Mouse (Mus musculus) heart, embryonic 12.5 days (tissue): ENCODE measurements around the gene Fam104a. TPM values are rescaled to one million over a fixed set of nuclear protein-coding genes. Genes with fewer than 3 reads are reported as not detected.
"Not testable (repeated sequence)": the region's sequence is repeated elsewhere in the genome, so short reads cannot be mapped to it uniquely, and the experiment has no call there.

Experiments
- ATAC-seq: fragments of 200-750 bp; cut with Nextera tagmentation; 2 replicates; pipeline ENCODE4 v1.8.0; 2017; ENCODE audit warnings: moderate TSS enrichment, moderate library complexity; ENCODE audit not compliant: insufficient number of reproducible peaks, low FRiP score
- H3K27ac ChIP-seq: fragments of 300-500 bp; sonication (generic); 2 replicates; pipeline ENCODE4 v1.5.1; 2016; ENCODE audit warnings: mild to moderate bottlenecking, moderate library complexity; ENCODE audit not compliant: poor library complexity, severe bottlenecking
- H3K27me3 ChIP-seq: fragments of 300-500 bp; sonication (generic); replicated peaks from 2 replicates; pipeline ENCODE4 v1.6.1; 2016; ENCODE audit warnings: mild to moderate bottlenecking, moderate library complexity
- H3K36me3 ChIP-seq: fragments of 300-500 bp; sonication (generic); 2 replicates; pipeline ENCODE4 v1.6.1; 2016; ENCODE audit warnings: mild to moderate bottlenecking, moderate library complexity
- H3K4me1 ChIP-seq: fragments of 300-500 bp; sonication (generic); replicated peaks from 2 replicates; pipeline ENCODE4 v1.6.1; 2016; ENCODE audit warnings: mild to moderate bottlenecking
- H3K4me2 ChIP-seq: fragments of 300-500 bp; sonication (generic); 2 replicates; pipeline ENCODE4 v1.6.1; 2016; ENCODE audit warnings: mild to moderate bottlenecking, moderate library complexity
- H3K4me3 ChIP-seq: fragments of 300-500 bp; sonication (generic); 2 replicates; pipeline ENCODE4 v1.5.1; 2016; ENCODE audit warnings: mild to moderate bottlenecking
- H3K9ac ChIP-seq: fragments of 300-500 bp; sonication (generic); 2 replicates; pipeline ENCODE4 v1.6.1; 2016; ENCODE audit warnings: mild to moderate bottlenecking, moderate library complexity
- H3K9me3 ChIP-seq: fragments of 300-500 bp; sonication (generic); replicated peaks from 2 replicates; pipeline ENCODE4 v1.6.1; 2016; ENCODE audit warnings: mild to moderate bottlenecking, moderate library complexity
- WGBS: fragments of 180-500 bp; shearing (Covaris S2); methylation state at CpG from one replicate; pipeline ENCODE4 v1.1.7; 2016; 5-methylcytosine and 5-hydroxymethylcytosine counted together
- polyA plus RNA-seq: library from polyadenylated mRNA; unstranded; fragments of >200 nt; fragmentation: Nextera tagmentation; extraction: Ambion mirVana; gene quantifications from 2 replicates; pipeline ENCODE4 v1.2.1, GENCODE M21; 2016

The Fam104a gene
- polyA plus RNA-seq, 1 experiment from 2014 or later: 53.3 TPM

- no peak overlapping the region for H3K27ac ChIP-seq
- H3K4me1 ChIP-seq: peaks cover 27% of the 10 kb centered on the region
- no peaks in the 10 kb centered on the region for H3K9me3 ChIP-seq
- ATAC-seq: no peak
- H3K36me3 ChIP-seq: peaks cover 69% of the 10 kb centered on the region
- no peak overlapping the region for H3K4me2 ChIP-seq
- 86% methylated on average over 2 of the region's 2 CpGs for WGBS
- H3K9ac ChIP-seq: no peak overlapping the region
- no peak overlapping the region for H3K4me3 ChIP-seq
- no peaks in the 10 kb centered on the region for H3K27me3 ChIP-seq
These were observed 19.7 kb downstream of the Fam104a start for GRCm38 (mm10) chr11:113664279-113664678.

DNA sequence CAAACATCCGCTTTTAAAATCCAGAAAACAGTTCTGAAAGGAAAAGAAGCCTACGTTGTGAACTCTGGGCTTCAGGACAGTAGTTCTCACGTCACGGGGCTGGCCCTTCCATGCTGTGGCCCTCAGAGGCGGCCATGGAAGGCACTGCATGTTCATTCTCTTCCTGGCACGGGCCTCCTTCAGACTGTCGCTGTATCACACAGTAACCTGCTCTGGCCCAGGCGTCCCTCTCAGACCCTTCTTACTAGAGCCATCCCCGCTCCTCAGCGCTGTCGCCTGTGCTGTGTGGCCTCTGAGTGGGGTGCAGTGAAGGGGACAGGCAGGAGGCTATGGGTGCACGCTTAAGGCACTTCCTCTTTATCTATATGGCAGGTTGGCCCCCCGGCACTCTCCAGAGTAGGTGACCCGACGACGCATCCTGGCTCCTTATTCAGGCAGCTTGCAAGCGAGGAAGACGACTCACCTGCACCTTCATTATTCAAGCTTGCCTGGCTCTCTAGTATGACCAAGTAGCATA, 22.1 kb downstream of the Fam104a start:
- Histone ChIP-seq H3K27ac (no peak overlapping the region), H3K9ac (no peak overlapping the region), H3K27me3 (no peaks in the 10 kb centered on the region), H3K4me1 (peaks cover 5% of the 10 kb centered on the region), H3K9me3 (no peaks in the 10 kb centered on the region), H3K36me3 (peaks cover 79% of the 10 kb centered on the region), H3K4me2 (no peak overlapping the region), H3K4me3 (no peak overlapping the region)
- 91% methylated on average over 18 of the region's 18 CpGs for WGBS
- no peak for ATAC-seq

DNA sequence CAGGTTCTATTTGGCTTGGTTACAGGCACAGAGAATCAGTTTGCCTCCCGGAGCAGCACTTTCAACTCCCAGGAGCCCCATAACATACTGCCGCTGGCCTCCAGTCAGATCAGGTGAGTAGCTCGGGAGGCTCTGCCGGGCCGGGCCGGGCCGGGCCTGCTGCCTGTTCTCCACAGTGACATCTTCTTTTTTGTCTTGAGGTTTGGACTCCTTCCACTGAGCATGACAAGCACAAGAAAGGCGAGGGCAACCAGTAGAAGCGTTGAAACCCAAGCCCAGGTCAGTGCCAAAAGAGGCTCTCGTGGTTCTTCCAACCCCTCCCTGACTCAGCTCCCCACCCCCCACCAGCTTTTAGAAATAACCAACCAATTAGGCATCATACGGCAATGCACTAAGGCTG, 23.0 kb downstream of the Fam104a start:
- Histone ChIP-seq H3K27me3 (no peaks in the 10 kb centered on the region), H3K27ac (no peak overlapping the region), H3K4me1 (no peaks in the 10 kb centered on the region), H3K9me3 (no peaks in the 10 kb centered on the region), H3K9ac (no peak overlapping the region), H3K36me3 (peaks cover 89% of the 10 kb centered on the region), H3K4me3 (no peak overlapping the region), H3K4me2 (no peak overlapping the region)
- ATAC-seq: no peak
- 95% methylated on average over 11 of the region's 11 CpGs for WGBS

DNA sequence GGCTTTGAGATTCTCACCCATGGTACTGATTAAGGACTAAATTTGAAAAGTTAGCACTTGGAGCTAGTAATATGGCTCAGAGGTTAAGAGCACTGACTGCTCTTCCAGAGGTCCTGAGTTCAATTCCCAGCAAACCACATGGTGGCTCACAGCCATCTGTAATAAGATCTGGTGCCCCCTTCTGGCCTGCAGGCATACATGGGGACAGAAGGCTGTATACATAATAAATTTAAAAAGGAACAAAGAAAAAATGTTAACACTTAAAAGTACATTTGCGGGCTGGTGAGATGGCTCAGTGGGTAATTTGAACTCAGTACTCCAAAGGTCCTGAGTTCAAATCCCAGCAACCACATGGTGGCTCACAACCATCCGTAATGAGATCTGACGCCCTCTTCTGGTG, 23.7 kb downstream of the Fam104a start:
- not testable (repeated sequence) for H3K27me3 ChIP-seq, H3K4me2 ChIP-seq, H3K4me1 ChIP-seq, H3K27ac ChIP-seq, H3K9me3 ChIP-seq, H3K9ac ChIP-seq, ATAC-seq, H3K4me3 ChIP-seq
- 95% methylated on average over 3 of the region's 3 CpGs for WGBS
- peaks cover 96% of the 10 kb centered on the region for H3K36me3 ChIP-seq

DNA sequence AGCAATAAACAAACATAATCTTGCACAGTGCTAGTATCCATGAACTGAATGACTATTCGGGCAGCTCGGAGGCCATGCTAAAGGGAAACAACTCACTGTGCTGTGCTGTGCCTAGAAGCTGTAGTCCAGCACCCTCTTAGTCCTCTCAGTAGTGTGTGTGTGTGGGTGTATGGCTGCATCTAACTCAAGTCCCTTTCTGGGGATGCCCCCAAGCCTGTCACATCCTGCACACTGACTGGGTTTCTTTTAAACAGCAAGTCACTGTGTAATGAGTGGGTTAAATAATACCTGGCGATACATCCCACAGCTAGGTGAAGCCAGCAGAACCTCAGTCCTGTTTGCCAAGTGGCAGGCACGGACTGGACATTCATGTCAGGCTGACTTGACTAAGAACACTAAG, 25.2 kb downstream of the Fam104a start:
- WGBS: 80% methylated on average over 4 of the region's 4 CpGs
- H3K27ac ChIP-seq: no peak overlapping the region
- no peaks in the 10 kb centered on the region for H3K9me3 ChIP-seq
- ATAC-seq: no peak
- H3K4me1 ChIP-seq: no peaks in the 10 kb centered on the region
- no peaks in the 10 kb centered on the region for H3K27me3 ChIP-seq
- no peak overlapping the region for H3K4me2 ChIP-seq
- no peak overlapping the region for H3K4me3 ChIP-seq
- no peak overlapping the region for H3K9ac ChIP-seq
- peaks cover 98% of the 10 kb centered on the region for H3K36me3 ChIP-seq

DNA sequence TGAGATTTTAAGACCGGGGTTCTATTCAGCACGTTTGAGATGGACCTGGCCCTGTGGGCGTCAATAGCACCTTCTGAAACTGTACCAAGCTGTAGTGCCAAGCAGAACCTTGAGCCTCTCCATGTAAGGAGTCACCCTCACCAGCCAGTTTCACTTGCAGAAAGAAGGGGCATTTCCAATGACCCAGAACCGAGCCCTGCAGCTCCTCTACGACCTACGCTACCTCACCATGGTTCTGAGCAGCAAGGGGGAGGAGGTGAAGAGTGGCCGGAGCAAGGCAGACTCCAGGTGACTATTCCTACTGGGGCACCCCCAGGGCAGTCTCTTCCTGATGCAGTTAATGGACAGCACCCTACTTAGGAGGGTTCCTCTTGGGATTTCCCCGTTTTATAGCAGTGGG, 25.6 kb downstream of the Fam104a start:
- Histone ChIP-seq H3K27ac (no peak overlapping the region), H3K4me1 (no peaks in the 10 kb centered on the region), H3K4me2 (no peak overlapping the region), H3K9me3 (no peaks in the 10 kb centered on the region), H3K9ac (no peak overlapping the region), H3K36me3 (peaks cover 98% of the 10 kb centered on the region), H3K4me3 (no peak overlapping the region), H3K27me3 (no peaks in the 10 kb centered on the region)
- WGBS: 90% methylated on average over 8 of the region's 8 CpGs
- ATAC-seq: no peak

DNA sequence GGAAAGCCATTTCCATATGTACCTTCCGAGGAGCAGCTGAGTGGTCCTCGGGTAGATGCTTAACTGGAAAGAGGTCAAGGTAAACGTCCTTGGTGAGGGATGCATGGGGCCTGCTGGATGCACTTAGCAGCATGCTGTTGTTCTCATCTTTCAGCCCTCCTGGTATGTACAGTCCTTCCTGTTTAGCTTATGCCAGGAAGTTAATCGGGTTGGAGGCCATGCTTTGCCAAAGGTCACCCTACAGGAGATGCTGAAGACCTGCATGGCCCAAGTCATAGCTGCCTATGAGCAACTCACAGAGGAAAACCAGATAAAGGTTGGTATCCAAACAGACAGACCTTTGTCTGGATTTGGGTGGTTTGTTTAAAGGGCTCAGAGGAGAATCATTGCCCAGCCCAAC, 26.7 kb downstream of the Fam104a start:
- ATAC-seq: no peak
- H3K4me3 ChIP-seq: no peak overlapping the region
- 75% methylated on average over 4 of the region's 4 CpGs for WGBS
- H3K36me3 ChIP-seq: peaks cover 99% of the 10 kb centered on the region
- H3K9me3 ChIP-seq: no peaks in the 10 kb centered on the region
- H3K4me2 ChIP-seq: no peak overlapping the region
- H3K9ac ChIP-seq: no peak overlapping the region
- no peak overlapping the region for H3K27ac ChIP-seq
- no peaks in the 10 kb centered on the region for H3K4me1 ChIP-seq
- H3K27me3 ChIP-seq: no peaks in the 10 kb centered on the region

- no peak for ATAC-seq
- Histone ChIP-seq H3K9me3 (no peaks in the 10 kb centered on the region), H3K9ac (no peak overlapping the region), H3K4me2 (no peak overlapping the region), H3K27ac (no peak overlapping the region), H3K27me3 (no peaks in the 10 kb centered on the region), H3K4me3 (no peak overlapping the region), H3K36me3 (peaks cover 98% of the 10 kb centered on the region), H3K4me1 (no peaks in the 10 kb centered on the region)
- WGBS: 90% methylated on average over 8 of the region's 8 CpGs
These were observed 27.4 kb downstream of the Fam104a start for GRCm38 (mm10) chr11:113656511-113656932.

DNA sequence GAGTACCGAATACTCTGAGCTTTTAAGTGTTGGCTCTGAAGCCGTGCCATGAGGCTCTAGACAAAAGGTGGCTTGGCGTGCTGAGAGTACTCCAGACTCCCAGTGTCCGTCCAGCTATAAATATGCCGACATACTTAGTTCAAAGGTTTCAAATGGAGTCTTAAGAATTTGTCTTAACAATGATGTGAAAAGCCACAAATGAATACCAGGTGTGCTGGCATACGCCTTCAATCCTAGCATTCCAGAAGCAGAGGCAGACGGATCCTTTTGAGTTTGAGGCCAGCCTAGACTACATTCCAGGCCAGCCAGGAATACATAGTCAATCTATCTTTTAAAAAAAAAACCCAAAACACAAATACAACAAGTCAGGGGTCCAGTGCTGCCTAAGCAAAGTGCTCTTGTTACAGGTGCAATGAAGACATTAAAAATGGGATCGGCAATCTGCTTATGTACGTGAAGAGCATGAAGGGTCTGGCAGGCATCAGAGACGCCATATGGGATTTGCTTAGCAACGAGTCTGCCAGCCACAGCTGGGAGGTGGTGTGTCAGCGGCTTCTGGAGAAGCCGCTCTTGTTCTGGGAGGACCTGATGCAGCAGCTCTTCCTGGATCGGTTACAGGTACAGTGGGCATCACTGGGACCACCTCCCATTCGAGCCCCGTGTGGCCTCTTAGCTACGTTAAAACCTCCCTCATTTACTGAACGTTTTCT, 29.2 kb downstream of the Fam104a start:
- no peak for ATAC-seq
- H3K27ac ChIP-seq: no peak overlapping the region
- H3K36me3 ChIP-seq: peaks cover 81% of the 10 kb centered on the region
- H3K4me1 ChIP-seq: no peaks in the 10 kb centered on the region; the same call in 1 of the 2 replicates
- 80% methylated on average over 18 of the region's 18 CpGs for WGBS
- no peak overlapping the region for H3K9ac ChIP-seq
- H3K9me3 ChIP-seq: no peaks in the 10 kb centered on the region
- no peaks in the 10 kb centered on the region for H3K27me3 ChIP-seq
- no peak overlapping the region for H3K4me2 ChIP-seq
- H3K4me3 ChIP-seq: no peak overlapping the region

- Histone ChIP-seq H3K36me3 (peaks cover 74% of the 10 kb centered on the region), H3K9me3 (no peaks in the 10 kb centered on the region), H3K4me3 (no peak overlapping the region), H3K4me1 (no peaks in the 10 kb centered on the region; the same call in 1 of the 2 replicates), H3K9ac (no peak overlapping the region), H3K27me3 (no peaks in the 10 kb centered on the region), H3K27ac (no peak overlapping the region), H3K4me2 (no peak overlapping the region)
- WGBS: 94% methylated on average over 15 of the region's 15 CpGs
- ATAC-seq: no peak
These were observed 29.9 kb downstream of the Fam104a start for GRCm38 (mm10) chr11:113654105-113654504.

DNA sequence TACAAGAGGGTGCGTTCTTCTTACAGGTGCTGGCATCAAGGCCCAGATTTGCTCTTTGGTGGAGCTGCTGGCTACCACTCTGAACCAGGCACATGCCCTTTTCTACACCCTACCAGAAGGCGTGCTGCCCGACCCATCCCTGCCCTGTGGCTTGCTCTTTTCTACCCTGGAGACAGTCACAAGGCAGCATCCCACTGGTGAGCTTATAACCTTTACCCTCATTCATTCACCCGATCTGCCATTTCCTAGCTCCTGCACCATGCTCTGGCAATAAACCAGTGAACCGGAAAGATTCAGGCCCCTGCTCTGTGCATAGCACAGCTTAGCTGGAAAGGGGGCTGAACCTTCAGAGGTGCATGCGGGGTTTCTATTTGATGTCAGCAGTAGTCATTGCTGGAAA, 31.4 kb downstream of the Fam104a start:
- Histone ChIP-seq H3K27me3 (no peaks in the 10 kb centered on the region), H3K4me3 (no peak overlapping the region), H3K36me3 (peaks cover 59% of the 10 kb centered on the region), H3K4me1 (peaks cover 13% of the 10 kb centered on the region), H3K9me3 (no peaks in the 10 kb centered on the region), H3K9ac (no peak overlapping the region), H3K4me2 (no peak overlapping the region), H3K27ac (no peak overlapping the region)
- ATAC-seq: no peak
- 87% methylated on average over 6 of the region's 6 CpGs for WGBS

- peaks cover 52% of the 10 kb centered on the region for H3K36me3 ChIP-seq
- H3K27me3 ChIP-seq: no peaks in the 10 kb centered on the region
- peaks cover 13% of the 10 kb centered on the region for H3K4me1 ChIP-seq
- no peak overlapping the region for H3K27ac ChIP-seq
- H3K4me2 ChIP-seq: no peak overlapping the region
- ATAC-seq: no peak
- H3K9me3 ChIP-seq: no peaks in the 10 kb centered on the region
- WGBS: 43% methylated on average over 8 of the region's 8 CpGs
- H3K9ac ChIP-seq: no peak overlapping the region
- no peak overlapping the region for H3K4me3 ChIP-seq
These were observed 32.1 kb downstream of the Fam104a start for GRCm38 (mm10) chr11:113651907-113652273.
